Mouse (Mus musculus): Measurements from ENCODE around the gene Ube2e3.

Gene Ube2e3

GRCm38 (mm10) chr2:78882743-78883433 is 15.0 kb downstream of the Ube2e3 start:
- DNase-seq (ENCODE audit: low spot score) = no peak

- no peak for DNase-seq (ENCODE audit: low spot score)
Measured at GRCm38 (mm10) chr2:78886446-78886845, 18.5 kb downstream of the Ube2e3 start.

- no peak for DNase-seq (ENCODE audit: low spot score)
Measured at GRCm38 (mm10) chr2:78888190-78888589, 20.3 kb downstream of the Ube2e3 start.

- no peak for DNase-seq (ENCODE audit: low spot score)
Measured at GRCm38 (mm10) chr2:78895216-78895615, 27.3 kb downstream of the Ube2e3 start.

- no peak for DNase-seq (ENCODE audit: low spot score)
Measured at GRCm38 (mm10) chr2:78905916-78906315, 38.0 kb downstream of the Ube2e3 start.

GRCm38 (mm10) chr2:78911516-78911915 is 43.6 kb downstream of the Ube2e3 start:
- DNase-seq (ENCODE audit: low spot score) = no peak

- DNase-seq (ENCODE audit: low spot score) = no peak
Measured at GRCm38 (mm10) chr2:78914861-78915260, 46.9 kb downstream of the Ube2e3 start.

GRCm38 (mm10) chr2:78922980-78923674 is 55.2 kb downstream of the Ube2e3 start:
- no peak for DNase-seq (ENCODE audit: low spot score)

GRCm38 (mm10) chr2:78925807-78926206 is 57.9 kb downstream of the Ube2e3 start:
- DNase-seq (ENCODE audit: low spot score) = no peak

GRCm38 (mm10) chr2:78927625-78928024 is 59.7 kb downstream of the Ube2e3 start:
- no peak for DNase-seq (ENCODE audit: low spot score)

- no peak for DNase-seq (ENCODE audit: low spot score)
Measured at GRCm38 (mm10) chr2:78928080-78928479, 60.2 kb downstream of the Ube2e3 start.

GRCm38 (mm10) chr2:78931358-78931757 is 63.4 kb downstream of the Ube2e3 start:
- no peak for DNase-seq (ENCODE audit: low spot score)

- peak; percentile 43 for DNase-seq (ENCODE audit: low spot score)
Measured at GRCm38 (mm10) chr2:78959451-78959850, 91.5 kb downstream of the Ube2e3 start.

GRCm38 (mm10) chr2:78960288-78960687 is 92.4 kb downstream of the Ube2e3 start:
- no peak for DNase-seq (ENCODE audit: low spot score)

GRCm38 (mm10) chr2:78961023-78961422 is 93.1 kb downstream of the Ube2e3 start:
- no peak for DNase-seq (ENCODE audit: low spot score)

GRCm38 (mm10) chr2:78961580-78961979 is 93.7 kb downstream of the Ube2e3 start:
- DNase-seq (ENCODE audit: low spot score) = no peak

- no peak for DNase-seq (ENCODE audit: low spot score)
Measured at GRCm38 (mm10) chr2:78964995-78965394, 97.1 kb downstream of the Ube2e3 start.

GRCm38 (mm10) chr2:78965396-78965795 is 97.5 kb downstream of the Ube2e3 start:
- DNase-seq (ENCODE audit: low spot score) = no peak

- no peak for DNase-seq (ENCODE audit: low spot score)
Measured at GRCm38 (mm10) chr2:78970088-78970487, 102.2 kb downstream of the Ube2e3 start.
